Mouse (Mus musculus) G1E (cell line): Measurements from ENCODE around the gene Prr29.

Source experiments
- CTCF ChIP-seq: IDR thresholded peaks from 2 replicates; pipeline ENCODE4 v1.5.1; 2012; ENCODE audit warnings: low read depth, low read length, inconsistent platforms, mixed read lengths
- GATA1 ChIP-seq: IDR thresholded peaks from 2 replicates; pipeline ENCODE4 v1.6.1; 2012; ENCODE audit warnings: borderline replicate concordance, low read length, inconsistent platforms, mixed read lengths
- POLR2AphosphoS5 ChIP-seq: IDR thresholded peaks from 2 replicates; pipeline ENCODE4 v1.6.1; 2012; ENCODE audit warnings: low read depth, low read length, inconsistent platforms; ENCODE audit not compliant: insufficient replicate concordance
- TAL1 ChIP-seq: conservative IDR thresholded peaks from 2 replicates; pipeline ENCODE4 v1.6.1; 2012; ENCODE audit warnings: low read depth, low read length, inconsistent platforms, mixed read lengths

DNA sequence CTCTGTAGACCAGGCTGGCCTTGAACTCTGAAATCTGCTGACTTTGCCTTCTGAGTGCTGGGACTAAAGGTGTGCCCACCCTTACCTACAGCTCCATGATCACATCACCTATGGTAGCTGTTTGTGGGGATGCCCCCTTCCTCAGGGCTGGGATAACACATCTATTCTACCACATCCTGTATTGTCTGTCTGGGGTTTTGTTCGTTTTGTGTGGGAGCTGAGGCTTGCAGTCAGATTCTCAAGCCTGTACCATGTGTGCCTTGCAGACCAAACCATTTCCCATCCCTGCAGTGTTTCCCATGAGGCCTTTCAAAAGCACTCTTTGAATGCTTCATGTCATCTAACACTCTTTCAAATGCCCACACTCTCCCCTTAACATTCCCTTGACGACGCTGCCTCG lies 13.3 kb upstream of the Prr29 start:
- no peak for TF ChIP-seq CTCF
- no peak for TF ChIP-seq GATA1
- TF ChIP-seq TAL1, result no peak
- TF ChIP-seq POLR2AphosphoS5, result no peak
